Mouse (Mus musculus): ENCODE results near the gene Tnfsf8. TPM values are rescaled to one million over a fixed set of nuclear protein-coding genes. Genes with fewer than 3 reads are reported as not detected.

The Tnfsf8 gene
- polyA plus RNA-seq, 1 experiment from 2014 or later = 0.04 TPM

- ATAC-seq (ENCODE audit: insufficient read depth) = no peak
- no peaks in the 10 kb centered on the region for H3K4me1 ChIP-seq (ENCODE audit: insufficient read depth)
- H3K4me2 ChIP-seq = no peak overlapping the region
- H3K4me3 ChIP-seq (ENCODE audit: low read depth, low read length) = no peak overlapping the region
- no peaks in the 10 kb centered on the region for H3K9me3 ChIP-seq (ENCODE audit: low read depth, low read length)
- no peak overlapping the region for H3K9ac ChIP-seq
- no peak overlapping the region for H3K27ac ChIP-seq (ENCODE audit: low read depth)
- no peaks in the 10 kb centered on the region for H3K36me3 ChIP-seq (ENCODE audit: insufficient read depth)
- peak; percentile 87 for DNase-seq
- 20% methylated on average over 6 of the region's 6 CpGs for WGBS
- peak; percentile 68 for TF ChIP-seq CTCF (IDR thresholded peaks at IDR 0.05; ENCODE audit: low read depth)
- H3K27me3 ChIP-seq (ENCODE audit: insufficient read depth, low read length) = no peaks in the 10 kb centered on the region
These were observed 17.2 kb downstream of the Tnfsf8 start for GRCm38 (mm10) chr4:63843924-63844323.

- no peaks in the 10 kb centered on the region for H3K27me3 ChIP-seq (ENCODE audit: insufficient read depth, low read length)
- ATAC-seq (ENCODE audit: insufficient read depth) (no peak), DNase-seq (no peak)
- no peaks in the 10 kb centered on the region for H3K36me3 ChIP-seq (ENCODE audit: insufficient read depth)
- no peak overlapping the region for H3K4me3 ChIP-seq (ENCODE audit: low read depth, low read length)
- no peak overlapping the region for H3K4me2 ChIP-seq
- H3K4me1 ChIP-seq (ENCODE audit: insufficient read depth) = no peaks in the 10 kb centered on the region
- H3K9me3 ChIP-seq (ENCODE audit: low read depth, low read length) = no peaks in the 10 kb centered on the region
- TF ChIP-seq CTCF (IDR thresholded peaks at IDR 0.05; ENCODE audit: low read depth) = no peak
- no peak overlapping the region for H3K27ac ChIP-seq (ENCODE audit: low read depth)
- no peak overlapping the region for H3K9ac ChIP-seq
- WGBS = 58% methylated on average over 1 of the region's 1 CpGs
These were observed 18.9 kb downstream of the Tnfsf8 start for GRCm38 (mm10) chr4:63842278-63842677.

GRCm38 (mm10) chr4:63840457-63840856 lies 20.7 kb downstream of the Tnfsf8 start:
- H3K27ac ChIP-seq (ENCODE audit: low read depth) = no peak overlapping the region
- H3K4me3 ChIP-seq (ENCODE audit: low read depth, low read length) = no peak overlapping the region
- no peaks in the 10 kb centered on the region for H3K36me3 ChIP-seq (ENCODE audit: insufficient read depth)
- no peaks in the 10 kb centered on the region for H3K4me1 ChIP-seq (ENCODE audit: insufficient read depth)
- no peak overlapping the region for H3K4me2 ChIP-seq
- no peak overlapping the region for H3K9ac ChIP-seq
- ATAC-seq (ENCODE audit: insufficient read depth) = no peak
- peak; percentile 65 for DNase-seq
- peak; percentile 54 for TF ChIP-seq CTCF (IDR thresholded peaks at IDR 0.05; ENCODE audit: low read depth)
- H3K27me3 ChIP-seq (ENCODE audit: insufficient read depth, low read length) = no peaks in the 10 kb centered on the region
- 42% methylated on average over 5 of the region's 5 CpGs for WGBS
- H3K9me3 ChIP-seq (ENCODE audit: low read depth, low read length) = no peaks in the 10 kb centered on the region

GRCm38 (mm10) chr4:63823136-63823535 lies 38.0 kb downstream of the Tnfsf8 start:
- H3K4me2 ChIP-seq = no peak overlapping the region
- TF ChIP-seq CTCF (IDR thresholded peaks at IDR 0.05; ENCODE audit: low read depth) = no peak
- H3K9ac ChIP-seq = no peak overlapping the region
- no peak for DNase-seq
- no peaks in the 10 kb centered on the region for H3K36me3 ChIP-seq (ENCODE audit: insufficient read depth)
- H3K4me3 ChIP-seq (ENCODE audit: low read depth, low read length) = no peak overlapping the region
- no peaks in the 10 kb centered on the region for H3K4me1 ChIP-seq (ENCODE audit: insufficient read depth)
- ATAC-seq (ENCODE audit: insufficient read depth) = no peak
- no peaks in the 10 kb centered on the region for H3K9me3 ChIP-seq (ENCODE audit: low read depth, low read length)
- no peak overlapping the region for H3K27ac ChIP-seq (ENCODE audit: low read depth)
- WGBS = 68% methylated on average over 4 of the region's 4 CpGs
- no peaks in the 10 kb centered on the region for H3K27me3 ChIP-seq (ENCODE audit: insufficient read depth, low read length)

- H3K9me3 ChIP-seq (ENCODE audit: low read depth, low read length) = no peaks in the 10 kb centered on the region
- H3K27ac ChIP-seq (ENCODE audit: low read depth) = no peak overlapping the region
- H3K4me2 ChIP-seq = no peak overlapping the region
- no peak overlapping the region for H3K4me3 ChIP-seq (ENCODE audit: low read depth, low read length)
- no peaks in the 10 kb centered on the region for H3K36me3 ChIP-seq (ENCODE audit: insufficient read depth)
- no peak for DNase-seq
- no peak for TF ChIP-seq CTCF (IDR thresholded peaks at IDR 0.05; ENCODE audit: low read depth)
- no peak for ATAC-seq (ENCODE audit: insufficient read depth)
- H3K9ac ChIP-seq = no peak overlapping the region
- H3K4me1 ChIP-seq (ENCODE audit: insufficient read depth) = no peaks in the 10 kb centered on the region
- H3K27me3 ChIP-seq (ENCODE audit: insufficient read depth, low read length) = no peaks in the 10 kb centered on the region
These were observed 43.6 kb downstream of the Tnfsf8 start for GRCm38 (mm10) chr4:63817505-63817904.

GRCm38 (mm10) chr4:63815668-63816067 lies 45.5 kb downstream of the Tnfsf8 start:
- no peak overlapping the region for H3K27ac ChIP-seq (ENCODE audit: low read depth)
- H3K36me3 ChIP-seq (ENCODE audit: insufficient read depth) = no peaks in the 10 kb centered on the region
- TF ChIP-seq CTCF (IDR thresholded peaks at IDR 0.05; ENCODE audit: low read depth) = no peak
- DNase-seq (no peak), ATAC-seq (ENCODE audit: insufficient read depth) (no peak)
- H3K9me3 ChIP-seq (ENCODE audit: low read depth, low read length) = no peaks in the 10 kb centered on the region
- H3K4me2 ChIP-seq = no peak overlapping the region
- no peak overlapping the region for H3K9ac ChIP-seq
- WGBS = 85% methylated on average over 2 of the region's 2 CpGs
- H3K4me1 ChIP-seq (ENCODE audit: insufficient read depth) = no peaks in the 10 kb centered on the region
- H3K27me3 ChIP-seq (ENCODE audit: insufficient read depth, low read length) = no peaks in the 10 kb centered on the region
- no peak overlapping the region for H3K4me3 ChIP-seq (ENCODE audit: low read depth, low read length)

- no peaks in the 10 kb centered on the region for H3K4me1 ChIP-seq (ENCODE audit: insufficient read depth)
These were observed 63.1 kb downstream of the Tnfsf8 start for GRCm38 (mm10) chr4:63798083-63798482.

GRCm38 (mm10) chr4:63796527-63796926 lies 64.6 kb downstream of the Tnfsf8 start:
- Histone ChIP-seq H3K36me3 (ENCODE audit: insufficient read depth) (no peaks in the 10 kb centered on the region), H3K4me1 (ENCODE audit: insufficient read depth) (no peaks in the 10 kb centered on the region), H3K27me3 (ENCODE audit: insufficient read depth, low read length) (no peaks in the 10 kb centered on the region), H3K9ac (no peak overlapping the region), H3K4me2 (no peak overlapping the region), H3K9me3 (ENCODE audit: low read depth, low read length) (no peaks in the 10 kb centered on the region), H3K27ac (ENCODE audit: low read depth) (no peak overlapping the region), H3K4me3 (ENCODE audit: low read depth, low read length) (no peak overlapping the region)
- ATAC-seq (ENCODE audit: insufficient read depth) = no peak
- TF ChIP-seq CTCF (IDR thresholded peaks at IDR 0.05; ENCODE audit: low read depth) = no peak
- DNase-seq = no peak
- 91% methylated on average over 1 of the region's 1 CpGs for WGBS

More at GRCm38 (mm10) chr4:63798083-63798482, 63.1 kb downstream of the Tnfsf8 start:
- H3K4me2 ChIP-seq = no peak overlapping the region
- TF ChIP-seq CTCF (IDR thresholded peaks at IDR 0.05; ENCODE audit: low read depth) = no peak
- H3K27ac ChIP-seq (ENCODE audit: low read depth) = no peak overlapping the region
- no peak overlapping the region for H3K4me3 ChIP-seq (ENCODE audit: low read depth, low read length)
- H3K9ac ChIP-seq = no peak overlapping the region
- 64% methylated on average over 1 of the region's 1 CpGs for WGBS
- DNase-seq = peak; percentile 59
- ATAC-seq (ENCODE audit: insufficient read depth) = no peak
- H3K36me3 ChIP-seq (ENCODE audit: insufficient read depth) = no peaks in the 10 kb centered on the region
- H3K27me3 ChIP-seq (ENCODE audit: insufficient read depth, low read length) = no peaks in the 10 kb centered on the region
- H3K9me3 ChIP-seq (ENCODE audit: low read depth, low read length) = no peaks in the 10 kb centered on the region

All from lung, embryonic 14.5 days (tissue).